Mouse (Mus musculus): ENCODE measurements around the gene Notch2.
A peak's percentile ranks its signal among the peaks of the same experiment; 100 is the strongest.

Notch2 gene

GRCm38 (mm10) chr3:98013401-98014281, at the start of gene Notch2:
TSS of gene Notch2 (plus strand) at chr3:98013527.
- peak; percentile 97 for DNase-seq (ENCODE audit: low read depth, low spot score)

GRCm38 (mm10) chr3:97964878-97965353, 48.4 kb upstream of the Notch2 start:
- peak; percentile 76 for DNase-seq (ENCODE audit: low read depth, low spot score)

- DNase-seq (ENCODE audit: low read depth, low spot score): no peak
Observed at GRCm38 (mm10) chr3:97967627-97968026, 45.7 kb upstream of the Notch2 start.

GRCm38 (mm10) chr3:97968191-97968590, 45.1 kb upstream of the Notch2 start:
- DNase-seq (ENCODE audit: low read depth, low spot score): no peak

GRCm38 (mm10) chr3:97969019-97969418, 44.3 kb upstream of the Notch2 start:
- DNase-seq (ENCODE audit: low read depth, low spot score): no peak

- DNase-seq (ENCODE audit: low read depth, low spot score): no peak
Observed at GRCm38 (mm10) chr3:97971117-97971516, 42.2 kb upstream of the Notch2 start.

GRCm38 (mm10) chr3:97972200-97972599, 41.1 kb upstream of the Notch2 start:
- DNase-seq (ENCODE audit: low read depth, low spot score): no peak

- DNase-seq (ENCODE audit: low read depth, low spot score): no peak
Observed at GRCm38 (mm10) chr3:97972707-97973106, 40.6 kb upstream of the Notch2 start.

GRCm38 (mm10) chr3:97973306-97973705, 40.0 kb upstream of the Notch2 start:
- no peak for DNase-seq (ENCODE audit: low read depth, low spot score)

GRCm38 (mm10) chr3:97974197-97974770, 39.0 kb upstream of the Notch2 start:
- no peak for DNase-seq (ENCODE audit: low read depth, low spot score)

- no peak for DNase-seq (ENCODE audit: low read depth, low spot score)
Observed at GRCm38 (mm10) chr3:97976706-97977105, 36.6 kb upstream of the Notch2 start.

- DNase-seq (ENCODE audit: low read depth, low spot score): no peak
Observed at GRCm38 (mm10) chr3:97978710-97979109, 34.6 kb upstream of the Notch2 start.

GRCm38 (mm10) chr3:97980683-97981327, 32.5 kb upstream of the Notch2 start:
- no peak for DNase-seq (ENCODE audit: low read depth, low spot score)

GRCm38 (mm10) chr3:97981376-97981906, 31.9 kb upstream of the Notch2 start:
- no peak for DNase-seq (ENCODE audit: low read depth, low spot score)

GRCm38 (mm10) chr3:97984870-97985506, 28.3 kb upstream of the Notch2 start:
- DNase-seq (ENCODE audit: low read depth, low spot score): no peak

GRCm38 (mm10) chr3:97985691-97986090, 27.6 kb upstream of the Notch2 start:
- DNase-seq (ENCODE audit: low read depth, low spot score): no peak

- no peak for DNase-seq (ENCODE audit: low read depth, low spot score)
Observed at GRCm38 (mm10) chr3:97987153-97987552, 26.2 kb upstream of the Notch2 start.

GRCm38 (mm10) chr3:97988756-97989155, 24.6 kb upstream of the Notch2 start:
- DNase-seq (ENCODE audit: low read depth, low spot score): no peak

GRCm38 (mm10) chr3:97990576-97990975, 22.8 kb upstream of the Notch2 start:
- DNase-seq (ENCODE audit: low read depth, low spot score): no peak

- DNase-seq (ENCODE audit: low read depth, low spot score): no peak
Observed at GRCm38 (mm10) chr3:97992289-97992688, 21.0 kb upstream of the Notch2 start.

- peak; percentile 27 for DNase-seq (ENCODE audit: low read depth, low spot score)
Observed at GRCm38 (mm10) chr3:97993196-97993595, 20.1 kb upstream of the Notch2 start.

Data from mesoderm, embryonic 11.5 days (tissue).